Mouse (Mus musculus): ENCODE results near the gene Ccn1.

DNA sequence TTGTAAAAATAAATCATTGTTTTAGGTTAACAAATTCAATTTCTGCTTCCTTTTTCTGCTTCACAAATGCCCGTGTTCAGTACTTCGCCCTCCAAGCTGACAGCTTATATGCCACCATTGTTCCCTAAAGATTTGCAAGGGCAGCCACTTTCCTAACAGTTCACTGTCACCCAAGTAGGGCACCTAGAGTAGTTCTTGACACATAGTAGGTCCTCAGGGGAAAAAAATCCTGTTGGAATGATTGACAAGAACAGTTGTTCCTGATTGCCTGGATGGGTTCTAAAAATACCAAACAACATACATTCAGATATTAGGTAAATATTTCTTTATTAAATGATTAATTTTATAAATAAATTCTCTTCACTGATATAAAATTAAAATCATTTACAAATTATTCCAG is 3.1 kb downstream of the Ccn1 start:
- no peak for TF ChIP-seq ZC3H11A (IDR thresholded peaks at IDR 0.05; ENCODE audit: borderline replicate concordance, low read depth, low read length)
- TF ChIP-seq CHD2 (IDR thresholded peaks at IDR 0.05; ENCODE audit: low read depth, low read length): no peak
- TF ChIP-seq HCFC1 (IDR thresholded peaks at IDR 0.05; ENCODE audit: borderline replicate concordance, insufficient read depth, low read length): no peak
- TF ChIP-seq ZNF384 (IDR thresholded peaks at IDR 0.05; ENCODE audit: low read depth, low read length): no peak

All from ES-E14 (cell line).